Mouse (Mus musculus): Measurements from ENCODE around the gene Casp14.

- TF ChIP-seq CTCF (IDR thresholded peaks at IDR 0.05) (no peak), POLR2A (IDR thresholded peaks at IDR 0.05; ENCODE audit: insufficient read depth, low read depth, low read length) (no peak), EP300 (IDR thresholded peaks at IDR 0.05; ENCODE audit: insufficient read depth, low read depth, low read length) (no peak)
Measured at GRCm38 (mm10) chr10:78689973-78690372, 28.1 kb downstream of the Casp14 start.
